ENCODE assay signal across 10 mouse cellular contexts in genomic region chr5:125390906-125391477, GRCm38 (mm10). TPM values are rescaled to one million over a fixed set of nuclear protein-coding genes. Genes with fewer than 3 reads are reported as not detected.
DNase-seq lines count a peak whose midpoint lies in the region; ATAC-seq and TF ChIP-seq lines count a peak whose summit lies in the region.
"Had no signal": no experiment of that assay in that cellular context is flagged by ENCODE, and none has a peak within 500 bp of the region (broad histone marks: within the 10 kb centered on the region; RNA-seq: fewer than 3 reads in every experiment).

No protein-coding gene starts in this region.

- H3K36me3 ChIP-seq in kidney, embryonic 16.5 days (ENCODE audit: insufficient read depth, low read length): peaks cover 7% of the 10 kb centered on the region; the same call in 1 of the 2 replicates
- peaks cover 7% of the 10 kb centered on the region for H3K36me3 ChIP-seq in embryonic facial prominence, embryonic 14.5 days (ENCODE audit: control insufficient read depth, insufficient read depth, low read length)
- H3K36me3 ChIP-seq in liver, embryonic 14.5 days (replicated peaks; ENCODE audit: control insufficient read depth, insufficient read depth, low read depth): peaks cover 8% of the 10 kb centered on the region

- H3K4me3 ChIP-seq in kidney, embryonic 16.5 days (ENCODE audit: low read length): no peak overlapping the region
- no peak overlapping the region for H3K4me3 ChIP-seq in embryonic facial prominence, embryonic 14.5 days (ENCODE audit: low read depth, low read length)
- no peak overlapping the region for H3K4me3 ChIP-seq in liver, embryonic 14.5 days (ENCODE audit: insufficient read depth in 1 of 2, low read depth in 2 of 2, low read length in 2 of 2)
- H3K4me3 ChIP-seq: neural tube, embryonic 12.5 days had no signal

- peak; percentile 38 for DNase-seq in kidney, adult 9 months
- peak; percentile 30 for DNase-seq in NIH3T3 (ENCODE audit: low read depth)
- no peak for DNase-seq in embryonic facial prominence, embryonic 14.5 days (ENCODE audit: low spot score)
- no peak for DNase-seq in liver, embryonic 14.5 days (ENCODE audit: low read depth in 3 of 3, low spot score in 3 of 3)
- DNase-seq in left cerebral cortex, adult 11 months (ENCODE audit: low spot score): no peak
- DNase-seq in embryo, embryonic 10.5 days (ENCODE audit: low spot score): no peak
- no peak for DNase-seq in urinary bladder, postnatal 10 days (ENCODE audit: low spot score)
- DNase-seq: embryo, embryonic 11 days had no signal

- no peak overlapping the region for H3K4me2 ChIP-seq in kidney, embryonic 16.5 days (replicated peaks; ENCODE audit: low read depth, low read length)
- no peak overlapping the region for H3K4me2 ChIP-seq in embryonic facial prominence, embryonic 14.5 days (ENCODE audit: low read depth, low read length)
- 0 out of 2 replicates have a peak overlapping the region, but pooled peaks have one; percentile 8 for H3K4me2 ChIP-seq in liver, embryonic 14.5 days (ENCODE audit: low read depth)

- 90% methylated on average over 3 of the region's 3 CpGs for WGBS in kidney, embryonic 16.5 days
- WGBS in embryonic facial prominence, embryonic 14.5 days: 85% methylated on average over 3 of the region's 3 CpGs
- 82% methylated on average over 3 of the region's 3 CpGs for WGBS in liver, embryonic 14.5 days (ENCODE audit: insufficient replicate concordance)

- H3K9me3 ChIP-seq in kidney, embryonic 16.5 days (ENCODE audit: low read length): no peaks in the 10 kb centered on the region
- H3K9me3 ChIP-seq in embryonic facial prominence, embryonic 14.5 days (ENCODE audit: control insufficient read depth, low read length): no peaks in the 10 kb centered on the region
- no peaks in the 10 kb centered on the region for H3K9me3 ChIP-seq in liver, embryonic 14.5 days (ENCODE audit: control insufficient read depth, low read length)
- H3K9me3 ChIP-seq: neural tube, embryonic 12.5 days had no signal

- no peak for TF ChIP-seq EP300 in liver, embryonic 14.5 days (IDR thresholded peaks at IDR 0.05; ENCODE audit: low read depth)

- no peak for ATAC-seq in kidney, embryonic 16.5 days (ENCODE audit: low FRiP score, low TSS enrichment)
- ATAC-seq in embryonic facial prominence, embryonic 14.5 days (ENCODE audit: low read depth): no peak
- ATAC-seq in liver, embryonic 14.5 days (ENCODE audit: insufficient read depth): no peak

- peaks cover 40% of the 10 kb centered on the region for H3K4me1 ChIP-seq in kidney, embryonic 16.5 days (ENCODE audit: insufficient read depth, low read length)
- H3K4me1 ChIP-seq in embryonic facial prominence, embryonic 14.5 days (ENCODE audit: control insufficient read depth, insufficient read depth, low read length): peaks cover 29% of the 10 kb centered on the region
- H3K4me1 ChIP-seq in liver, embryonic 14.5 days (replicated peaks; ENCODE audit: control insufficient read depth in 2 of 2, insufficient read depth in 2 of 2, low read length in 1 of 2): peaks cover 20 to 38% of the 10 kb centered on the region in 2 experiments

- no peak overlapping the region for H3K9ac ChIP-seq in kidney, embryonic 16.5 days (replicated peaks; ENCODE audit: low read length)
- H3K9ac ChIP-seq in embryonic facial prominence, embryonic 14.5 days (ENCODE audit: low read depth, low read length): no peak overlapping the region
- no peak overlapping the region for H3K9ac ChIP-seq in liver, embryonic 14.5 days (replicated peaks)

- H3K27ac ChIP-seq in kidney, embryonic 16.5 days (ENCODE audit: low read length): no peak overlapping the region; the same call in 1 of the 2 replicates
- H3K27ac ChIP-seq in embryonic facial prominence, embryonic 14.5 days (replicated peaks; ENCODE audit: low read depth, low read length): peak overlapping the region; percentile 93; the same call in 1 of the 2 replicates
- H3K27ac ChIP-seq in liver, embryonic 14.5 days: peak overlapping the region; percentile 89
- H3K27ac ChIP-seq: neural tube, embryonic 12.5 days had no signal

- no peak for TF ChIP-seq CTCF in liver, embryonic 14.5 days (IDR thresholded peaks at IDR 0.05; ENCODE audit: low read depth)

- no peaks in the 10 kb centered on the region for H3K27me3 ChIP-seq in kidney, embryonic 16.5 days (ENCODE audit: insufficient read depth, low read length)
- H3K27me3 ChIP-seq in embryonic facial prominence, embryonic 14.5 days (replicated peaks; ENCODE audit: control insufficient read depth, insufficient read depth, low read length): no peaks in the 10 kb centered on the region
- no peaks in the 10 kb centered on the region for H3K27me3 ChIP-seq in liver, embryonic 14.5 days (ENCODE audit: control insufficient read depth, insufficient read depth, low read length)
- H3K27me3 ChIP-seq: neural tube, embryonic 12.5 days had no signal

RNA-seq across cellular contexts. Expression of gene Ubc, which starts 1.0 kb away (rescaled TPM):
- polyA plus RNA-seq in kidney, embryonic 16.5 days (2015; fragmentation: Nextera tagmentation; extraction: Ambion mirVana): 1,279 and 1,344 TPM in 2 replicates
- 879 and 1,077 TPM in 2 replicates for polyA plus RNA-seq in embryonic facial prominence, embryonic 14.5 days (2014; fragmentation: Nextera tagmentation; extraction: Ambion mirVana)
- polyA plus RNA-seq in liver, embryonic 14.5 days (2012; rRNA removed): 155 and 221 TPM in 2 replicates
- 313 and 374 TPM in 2 replicates for polyA plus RNA-seq in liver, embryonic 14.5 days (2014; fragmentation: Nextera tagmentation; extraction: Ambion mirVana)

RNA-seq across cellular contexts. Expression of gene Gm10382, which starts 1.9 kb away (rescaled TPM):
- 0.34 and 0.51 TPM in 2 replicates for polyA plus RNA-seq in kidney, embryonic 16.5 days (2015; fragmentation: Nextera tagmentation; extraction: Ambion mirVana)
- polyA plus RNA-seq in embryonic facial prominence, embryonic 14.5 days (2014; fragmentation: Nextera tagmentation; extraction: Ambion mirVana): 0.24 TPM in 1 of 2 replicates, not detected in the other
- 0.05 and 0.10 TPM in 2 replicates for polyA plus RNA-seq in liver, embryonic 14.5 days (2012; rRNA removed)
- not detected in 2 replicates for polyA plus RNA-seq in liver, embryonic 14.5 days (2014; fragmentation: Nextera tagmentation; extraction: Ambion mirVana)

RNA-seq across cellular contexts. Expression of gene Dhx37, which starts 42.9 kb away (rescaled TPM):
- 10.4 and 14.2 TPM in 2 replicates for polyA plus RNA-seq in kidney, embryonic 16.5 days (2015; fragmentation: Nextera tagmentation; extraction: Ambion mirVana)
- polyA plus RNA-seq in embryonic facial prominence, embryonic 14.5 days (2014; fragmentation: Nextera tagmentation; extraction: Ambion mirVana): 4.8 and 5.4 TPM in 2 replicates
- 5.5 and 8.1 TPM in 2 replicates for polyA plus RNA-seq in liver, embryonic 14.5 days (2012; rRNA removed)
- 2.0 and 2.2 TPM in 2 replicates for polyA plus RNA-seq in liver, embryonic 14.5 days (2014; fragmentation: Nextera tagmentation; extraction: Ambion mirVana)

RNA-seq across cellular contexts. Expression of gene Scarb1, which starts 50.1 kb away (rescaled TPM):
- polyA plus RNA-seq in kidney, embryonic 16.5 days (2015; fragmentation: Nextera tagmentation; extraction: Ambion mirVana): 91.8 and 103 TPM in 2 replicates
- polyA plus RNA-seq in embryonic facial prominence, embryonic 14.5 days (2014; fragmentation: Nextera tagmentation; extraction: Ambion mirVana): 44.4 and 47.9 TPM in 2 replicates
- polyA plus RNA-seq in liver, embryonic 14.5 days (2012; rRNA removed): 50.1 and 54.1 TPM in 2 replicates
- polyA plus RNA-seq in liver, embryonic 14.5 days (2014; fragmentation: Nextera tagmentation; extraction: Ambion mirVana): 41.6 and 50.6 TPM in 2 replicates

RNA-seq across cellular contexts. Expression of gene Bri3bp, which starts 50.4 kb away (rescaled TPM):
- 44.4 and 46.1 TPM in 2 replicates for polyA plus RNA-seq in kidney, embryonic 16.5 days (2015; fragmentation: Nextera tagmentation; extraction: Ambion mirVana)
- 28.8 and 29.3 TPM in 2 replicates for polyA plus RNA-seq in embryonic facial prominence, embryonic 14.5 days (2014; fragmentation: Nextera tagmentation; extraction: Ambion mirVana)
- polyA plus RNA-seq in liver, embryonic 14.5 days (2012; rRNA removed): 3.7 and 4.9 TPM in 2 replicates
- 16.4 and 21.1 TPM in 2 replicates for polyA plus RNA-seq in liver, embryonic 14.5 days (2014; fragmentation: Nextera tagmentation; extraction: Ambion mirVana)

Comparison
In these comparisons a context has a peak if more than half of its experiments do, and no peak if none do; other contexts are left out.
1. DNase-seq: peak in kidney, adult 9 months (single experiment) and NIH3T3 (single experiment); none in embryonic facial prominence, embryonic 14.5 days (single experiment), liver, embryonic 14.5 days (0 of 3), left cerebral cortex, adult 11 months (single experiment), embryo, embryonic 10.5 days (single experiment) and urinary bladder, postnatal 10 days (single experiment).